Mouse (Mus musculus) gastrocnemius, postnatal 25 days (tissue): ENCODE results near the gene Kri1. TPM values are rescaled to one million over a fixed set of nuclear protein-coding genes. Genes with fewer than 3 reads are reported as not detected.
"Not testable (repeated sequence)": the region's sequence is repeated elsewhere in the genome, so short reads cannot be mapped to it uniquely, and the experiment has no call there.

ENCODE experiments used
- DNase-seq: peaks from one replicate; pipeline ENCODE4 v3.0.0; 2022
- total RNA-seq, 2 experiments: library from RNA; stranded (reverse); gene quantifications; 1 replicate in 1 of 2; 2 replicates in 1 of 2; pipeline ENCODE4 v1.2.3; 2021

The Kri1 gene
- total RNA-seq, 2 experiments from 2014 or later, result 8.3 to 8.5 TPM

GRCm38 (mm10) chr9:21274336-21274735, 13.4 kb downstream of the Kri1 start:
- no peak for DNase-seq

GRCm38 (mm10) chr9:21273520-21274228, 14.1 kb downstream of the Kri1 start:
- DNase-seq, result no peak

GRCm38 (mm10) chr9:21273094-21273493, 14.7 kb downstream of the Kri1 start:
- no peak for DNase-seq

DNA sequence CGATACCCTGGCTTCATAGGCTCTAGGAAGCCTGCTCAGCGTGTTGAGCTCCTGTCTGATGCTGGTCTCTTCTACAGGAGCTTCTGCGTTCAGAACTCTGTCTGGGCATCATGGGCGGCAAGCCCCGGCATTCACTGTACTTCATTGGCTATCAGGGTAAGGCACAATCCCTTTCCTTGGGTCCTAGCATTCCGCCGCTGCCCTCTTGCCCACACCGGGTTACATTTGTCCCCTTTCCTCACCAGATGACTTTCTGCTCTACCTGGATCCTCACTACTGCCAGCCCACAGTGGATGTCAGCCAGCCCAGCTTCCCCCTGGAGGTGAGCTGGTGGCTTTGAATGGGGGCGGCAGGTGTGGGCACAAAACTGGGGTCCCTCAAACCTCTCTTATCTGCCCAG, 15.4 kb downstream of the Kri1 start:
- no peak for DNase-seq

GRCm38 (mm10) chr9:21269590-21269989, 18.2 kb downstream of the Kri1 start:
- not testable (repeated sequence) for DNase-seq

- DNase-seq, result no peak
These were observed 19.5 kb downstream of the Kri1 start for GRCm38 (mm10) chr9:21268305-21268704.

GRCm38 (mm10) chr9:21266889-21267288, 20.9 kb downstream of the Kri1 start:
- no peak for DNase-seq

- peak; percentile 24 for DNase-seq
These were observed 22.2 kb downstream of the Kri1 start for GRCm38 (mm10) chr9:21265611-21266010.

- DNase-seq, result peak; percentile 98
These were observed 22.7 kb downstream of the Kri1 start, which contains the start of gene Atg4d for GRCm38 (mm10) chr9:21265000-21265561. Gene Atg4d, plus strand, starts transcription at chr9:21265293.

DNA sequence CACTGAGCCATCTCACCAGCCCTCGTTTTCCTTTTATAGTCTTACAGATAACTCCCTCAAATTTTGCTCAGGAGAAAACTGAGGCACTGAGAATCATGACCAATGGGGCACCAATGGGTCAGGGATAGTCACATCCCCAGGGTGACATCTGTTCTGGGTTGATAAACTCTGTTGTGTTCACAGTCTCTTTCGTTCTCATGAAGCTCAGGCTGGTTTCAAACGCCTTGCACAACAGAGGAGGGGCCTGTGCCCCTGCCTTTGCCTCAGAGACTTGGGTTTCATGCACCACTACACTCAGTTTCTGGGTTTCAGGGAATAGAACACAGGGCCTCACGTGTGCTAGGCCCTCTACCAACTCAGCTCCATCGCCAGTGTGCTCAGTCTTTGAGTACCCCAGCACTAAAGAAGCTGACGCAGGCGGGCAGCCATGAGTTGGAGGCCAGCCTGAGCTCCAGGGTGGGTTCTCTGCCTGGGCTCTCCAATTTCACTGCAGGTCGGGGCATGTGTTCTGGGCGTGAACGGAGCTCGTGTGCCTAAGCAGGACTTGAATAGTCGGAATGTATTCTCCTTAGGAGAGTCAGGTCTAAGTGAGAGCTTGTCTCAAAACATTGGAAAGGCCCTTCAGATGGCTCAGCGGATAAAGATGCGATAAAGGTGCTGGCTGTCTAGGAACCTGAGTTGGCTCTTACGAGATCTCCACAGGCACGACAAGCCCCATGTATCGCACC, 23.3 kb downstream of the Kri1 start:
- DNase-seq, result no peak

DNA sequence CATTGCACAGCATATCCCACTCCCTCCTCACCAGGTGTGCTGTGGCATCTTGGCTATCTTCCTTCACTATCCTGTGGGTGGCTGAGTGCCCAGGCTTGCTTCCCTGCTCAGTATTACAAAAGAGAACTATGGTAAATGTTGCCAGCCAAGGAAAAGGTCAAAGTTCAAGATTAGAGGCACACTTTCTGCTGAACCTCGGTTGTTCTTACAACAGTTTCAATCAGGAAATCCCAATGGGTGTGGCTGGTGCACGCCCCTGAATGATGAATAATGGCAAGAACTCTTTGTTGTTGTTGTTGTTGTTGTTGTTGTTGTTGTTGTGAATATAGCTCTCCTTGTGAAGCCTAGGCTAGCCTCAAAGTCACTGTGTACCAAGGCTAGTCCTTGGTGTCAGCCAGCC, 25.9 kb downstream of the Kri1 start:
- DNase-seq, result no peak

- no peak for DNase-seq
These were observed 27.2 kb downstream of the Kri1 start for GRCm38 (mm10) chr9:21260491-21261040.

- not testable (repeated sequence) for DNase-seq
These were observed 31.4 kb downstream of the Kri1 start for GRCm38 (mm10) chr9:21256349-21256748.

DNA sequence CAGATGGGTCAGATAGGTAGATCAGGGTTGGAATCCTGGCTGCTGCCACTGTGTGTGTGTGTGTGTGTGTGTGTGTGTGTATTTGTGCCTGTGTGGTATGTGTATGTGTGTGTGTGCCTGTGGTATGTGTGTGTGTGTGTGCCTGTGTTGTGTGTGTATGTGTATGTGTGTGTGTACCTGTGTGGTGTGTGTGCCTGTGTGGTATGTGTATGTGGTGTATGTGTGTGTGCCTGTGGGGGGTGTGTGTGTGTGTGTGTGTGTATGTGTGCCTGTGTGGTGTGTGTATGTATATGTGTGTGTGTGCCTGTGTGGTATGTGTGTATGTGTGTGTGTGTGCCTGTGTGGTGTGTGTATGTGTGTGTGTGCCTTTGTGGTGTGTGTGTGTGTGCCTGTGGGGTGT, 33.1 kb downstream of the Kri1 start:
- DNase-seq, result no peak

GRCm38 (mm10) chr9:21251116-21251735, 36.5 kb downstream of the Kri1 start:
- no peak for DNase-seq

- DNase-seq, result no peak
These were observed 37.3 kb downstream of the Kri1 start for GRCm38 (mm10) chr9:21250509-21250908.

DNA sequence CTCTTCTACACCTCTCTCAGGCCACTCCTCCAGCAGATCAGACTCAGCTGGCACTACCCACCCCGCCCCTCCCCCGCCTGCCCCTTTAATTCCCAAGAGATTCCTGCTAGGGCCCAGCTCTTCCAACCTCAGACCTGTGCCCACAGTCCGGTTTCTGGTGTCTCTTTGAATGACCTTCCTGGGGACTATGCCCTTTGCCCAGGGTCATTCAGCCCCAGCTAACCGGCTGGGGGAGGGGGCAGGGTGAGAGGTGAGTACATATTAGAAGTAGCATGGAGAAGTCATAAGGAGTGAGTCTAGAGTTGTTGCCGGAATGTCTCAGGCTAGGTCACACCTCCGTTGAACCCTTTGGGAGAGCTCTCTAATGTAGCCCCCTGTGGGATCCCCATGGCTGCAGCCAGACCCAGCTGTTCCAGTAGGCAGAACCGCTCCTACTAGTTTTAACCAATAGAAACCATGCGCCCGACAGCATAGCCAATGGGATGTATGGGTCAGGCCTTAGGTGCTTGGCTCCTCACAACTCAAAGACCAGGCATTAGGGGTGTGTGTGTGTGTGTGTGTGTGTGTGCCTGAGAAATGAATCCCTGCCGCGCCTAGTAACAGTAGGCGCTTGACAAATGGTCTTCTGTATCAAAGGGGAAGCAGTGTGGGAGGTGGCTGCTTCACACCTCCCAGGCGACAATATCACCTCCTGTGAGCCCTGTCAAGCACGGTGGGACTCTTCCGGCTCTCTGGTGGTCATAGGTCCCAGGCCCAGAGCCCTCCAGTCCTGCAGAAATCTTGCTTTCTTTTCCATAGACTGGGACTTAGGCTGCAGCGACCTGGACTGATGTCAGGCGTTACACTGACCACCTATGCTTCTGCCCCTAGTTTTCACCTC, 37.9 kb downstream of the Kri1 start:
- DNase-seq, result no peak

GRCm38 (mm10) chr9:21248326-21248725, 39.4 kb downstream of the Kri1 start, which contains the start of gene S1pr5:
Gene S1pr5, minus strand, starts transcription at chr9:21248443.
- peak; percentile 48 for DNase-seq

GRCm38 (mm10) chr9:21246342-21246741, 41.4 kb downstream of the Kri1 start:
- no peak for DNase-seq

DNA sequence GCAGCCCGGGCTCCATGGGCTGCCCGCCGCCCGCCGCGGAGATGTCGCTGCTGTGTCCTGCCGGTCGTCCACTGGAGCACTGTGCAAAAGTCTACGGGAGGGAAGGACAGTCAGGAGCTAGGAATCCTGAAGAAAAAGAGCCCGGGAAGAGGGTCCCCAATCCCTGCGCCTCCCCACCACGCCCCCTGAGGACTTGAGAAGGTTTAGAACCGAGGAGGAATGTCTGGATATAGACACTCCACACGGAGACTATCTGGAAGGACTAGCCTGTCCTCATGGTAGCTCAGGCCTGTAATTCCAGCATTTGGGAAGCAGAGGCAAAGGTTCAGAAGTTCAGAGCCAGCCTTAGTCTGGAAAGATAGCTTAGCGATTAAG, 42.7 kb downstream of the Kri1 start:
- no peak for DNase-seq

- DNase-seq, result no peak
These were observed 43.2 kb downstream of the Kri1 start for GRCm38 (mm10) chr9:21244428-21245112.
